Mouse (Mus musculus) embryo, embryonic 11 days (tissue): Measurements from ENCODE around the gene Gabrp.

Source experiments
- DNase-seq: peaks from one replicate; pipeline ENCODE4 v3.0.0-alpha.2; 2015

Gabrp gene

GRCm38 (mm10) chr11:33513376-33513991 is 65.3 kb downstream of the Gabrp start, which contains the start of gene Ranbp17:
Ranbp17 (minus strand) TSS chr11:33513746.
- peak; percentile 91 for DNase-seq

GRCm38 (mm10) chr11:33512854-33513375 is 65.8 kb downstream of the Gabrp start:
- DNase-seq = peak; percentile 89

DNA sequence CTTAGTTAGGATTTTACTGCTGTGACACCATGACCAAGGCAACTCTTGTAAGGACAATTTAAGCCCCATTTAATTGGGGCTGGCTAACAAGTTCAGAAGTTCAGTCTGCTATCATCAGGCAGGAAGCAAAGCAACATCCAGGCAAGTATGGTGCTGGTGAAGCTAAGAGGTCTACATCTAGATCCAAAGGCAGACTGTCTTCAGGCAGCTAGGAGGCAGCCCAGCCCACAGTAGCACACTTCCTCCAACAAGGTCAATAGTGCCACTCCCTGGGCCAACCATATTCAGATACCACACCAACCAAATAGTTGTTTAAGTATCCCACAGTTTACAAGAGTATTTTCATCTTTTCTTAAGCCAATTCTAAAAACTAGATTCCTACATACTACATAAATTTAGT is 69.4 kb downstream of the Gabrp start:
- DNase-seq = no peak
